Mouse (Mus musculus) induced T-regulatory cell, adult 2 months (primary cell): ENCODE measurements around the gene Zfp781.
"Not testable (repeated sequence)": the region's sequence is repeated elsewhere in the genome, so short reads cannot be mapped to it uniquely, and the experiment has no call there.

Source experiments
- DNase-seq: peaks from one replicate; pipeline ENCODE4 v3.0.0-alpha.2; 2012; ENCODE audit warnings: low read depth

The Zfp781 gene

GRCm38 (mm10) chr10:81929842-81930743 lies at the start of gene Zfp781:
TSS of gene Zfp781 (minus strand) at chr10:81930480.
- DNase-seq, result not testable (repeated sequence)

- DNase-seq, result not testable (repeated sequence)
Measured at GRCm38 (mm10) chr10:81978365-81979003, 48.2 kb upstream of the Zfp781 start.

- DNase-seq, result not testable (repeated sequence)
Measured at GRCm38 (mm10) chr10:81930744-81931118, 451 bp upstream of the Zfp781 start.

DNA sequence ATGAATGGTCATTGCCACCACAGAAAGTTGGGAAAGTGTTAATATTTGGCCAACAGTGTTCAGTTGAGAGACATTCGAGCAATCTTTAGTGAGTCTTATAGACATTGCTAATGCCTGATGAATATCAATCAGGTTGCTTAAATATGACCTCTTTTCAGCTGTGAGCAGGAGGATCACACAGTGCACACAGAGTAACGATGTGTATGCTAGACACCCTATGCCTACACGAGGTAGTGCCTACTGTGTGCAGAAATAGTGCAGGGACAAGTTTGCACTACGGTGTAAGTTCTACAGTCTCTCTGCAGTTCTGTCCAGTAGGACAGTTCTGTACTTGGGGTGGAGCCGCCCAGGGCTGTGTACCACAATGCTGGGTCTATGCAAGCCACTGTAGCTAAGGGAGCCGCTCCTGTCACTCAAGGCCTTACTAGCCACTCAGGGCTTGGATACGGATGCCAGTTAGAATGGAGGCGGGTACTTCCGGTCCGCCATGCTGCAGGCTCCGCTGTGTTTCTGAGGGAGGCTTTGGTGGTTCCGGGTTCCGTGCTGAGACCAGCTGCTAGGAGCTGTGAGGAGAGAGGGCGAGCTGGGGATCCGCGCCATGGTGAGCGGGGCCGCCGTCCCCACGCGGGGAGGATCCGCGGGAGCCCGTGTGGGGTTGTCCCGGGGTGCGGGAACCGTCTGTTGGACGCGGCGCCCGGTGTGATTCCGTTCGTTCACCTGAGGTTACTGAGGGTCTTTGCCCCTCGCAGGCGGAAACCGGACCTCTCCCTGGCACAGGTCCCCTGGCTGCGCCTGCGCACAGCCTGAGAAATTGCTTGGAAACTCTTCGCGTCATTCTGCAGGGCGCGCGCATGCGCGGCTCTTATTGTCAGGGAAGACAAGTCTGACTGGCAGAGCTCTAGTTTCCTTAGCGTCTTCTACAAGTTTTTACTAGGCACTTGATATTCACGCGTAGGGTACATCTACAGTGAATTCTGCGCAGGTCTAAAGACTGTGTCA lies 66.6 kb downstream of the Zfp781 start, which contains the start of gene Gm32687:
Gene Gm32687, plus strand, starts transcription at position 526 of the 999 bp plus-strand sequence.
- DNase-seq, result not testable (repeated sequence)
